Mouse (Mus musculus) heart, adult 2 months (tissue): ENCODE measurements at regions not wholly inside any gene's neighbourhood (a gene's known extent, or its start where the extent isn't known, plus 50 kb on each side); places are given as distances from the start of the nearest gene placed in this dataset.

Experiments
- CTCF ChIP-seq: fragments of 200-600 bp; IDR thresholded peaks from 2 replicates; pipeline ENCODE4 v1.8.1; 2022; ENCODE audit warnings: antibody characterized with exemption, mild to moderate bottlenecking, moderate library complexity
- EP300 ChIP-seq: fragments of 200-500 bp; IDR thresholded peaks from 2 replicates; pipeline ENCODE4 v1.6.1; 2011; ENCODE audit warnings: low read depth, low read length, control low read depth; ENCODE audit not compliant: insufficient read depth
- POLR2A ChIP-seq: fragments of 200-500 bp; IDR thresholded peaks from 2 replicates; pipeline ENCODE4 v1.6.1; 2011; ENCODE audit warnings: mild to moderate bottlenecking, low read depth, low read length, control low read depth; ENCODE audit not compliant: insufficient read depth

DNA sequence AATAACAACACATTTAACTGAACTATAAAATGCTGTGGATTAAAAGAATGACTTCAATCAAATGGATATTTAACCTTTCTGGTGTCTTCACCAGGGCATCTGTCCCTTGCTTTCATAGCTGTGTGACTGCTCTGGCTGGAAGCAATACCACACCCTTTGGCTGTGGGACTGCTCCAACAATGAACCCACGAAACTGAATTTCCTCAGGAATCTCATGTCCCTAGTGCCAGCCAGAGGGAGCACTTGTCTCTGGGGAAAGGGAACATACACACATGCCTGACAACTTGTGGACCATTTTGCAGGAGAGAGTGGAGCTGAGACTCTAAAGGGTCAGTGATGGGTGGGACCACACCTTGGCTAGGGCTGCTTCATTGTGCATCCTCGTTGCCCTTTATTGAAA lies 114.9 kb upstream of the Npvf start:
- no peak for TF ChIP-seq EP300
- TF ChIP-seq POLR2A: no peak
- no peak for TF ChIP-seq CTCF
